Mouse (Mus musculus): ENCODE measurements around the gene Chrm4.
A peak's percentile ranks its signal among the peaks of the same experiment; 100 is the strongest.

Gene Chrm4

GRCm38 (mm10) chr2:91963443-91963932 lies 36.4 kb downstream of the Chrm4 start:
- peak; percentile 96 for DNase-seq (ENCODE audit: low read depth, low spot score)

- DNase-seq (ENCODE audit: low read depth, low spot score): no peak
Observed at GRCm38 (mm10) chr2:91964610-91965204, 37.7 kb downstream of the Chrm4 start.

- peak; percentile 43 for DNase-seq (ENCODE audit: low read depth, low spot score)
Observed at GRCm38 (mm10) chr2:91965417-91965816, 38.4 kb downstream of the Chrm4 start.

- DNase-seq (ENCODE audit: low read depth, low spot score): no peak
Observed at GRCm38 (mm10) chr2:91966367-91966766, 39.3 kb downstream of the Chrm4 start.

- no peak for DNase-seq (ENCODE audit: low read depth, low spot score)
Observed at GRCm38 (mm10) chr2:91967962-91968361, 40.9 kb downstream of the Chrm4 start.

GRCm38 (mm10) chr2:91971231-91972097 lies 44.4 kb downstream of the Chrm4 start:
- no peak for DNase-seq (ENCODE audit: low read depth, low spot score)

- DNase-seq (ENCODE audit: low read depth, low spot score): peak; percentile 47
Observed at GRCm38 (mm10) chr2:91972121-91972566, 45.1 kb downstream of the Chrm4 start.

- no peak for DNase-seq (ENCODE audit: low read depth, low spot score)
Observed at GRCm38 (mm10) chr2:91973416-91974135, 46.5 kb downstream of the Chrm4 start.

GRCm38 (mm10) chr2:91975581-91976541 lies 48.8 kb downstream of the Chrm4 start, which contains the start of gene Dgkz:
Dgkz (minus strand) TSS chr2:91975864.
- DNase-seq (ENCODE audit: low read depth, low spot score): peak; percentile 63

- no peak for DNase-seq (ENCODE audit: low read depth, low spot score)
Observed at GRCm38 (mm10) chr2:91977960-91978359, 50.9 kb downstream of the Chrm4 start.
